Mouse (Mus musculus) kidney, adult 2 months (tissue): ENCODE results near the gene Olfr54.

Experiments used
- CTCF ChIP-seq: fragments of 200-500 bp; conservative IDR thresholded peaks from 2 replicates; pipeline ENCODE4 v1.5.1; 2011; ENCODE audit warnings: low read depth, mild to moderate bottlenecking, control low read depth, low read length, moderate library complexity, mixed read lengths; ENCODE audit not compliant: insufficient read depth, insufficient read length
- POLR2A ChIP-seq: fragments of 200-500 bp; IDR thresholded peaks from one replicate; pipeline ENCODE4 v1.6.1; 2011; ENCODE audit warnings: low read depth, low read length, control low read depth

DNA sequence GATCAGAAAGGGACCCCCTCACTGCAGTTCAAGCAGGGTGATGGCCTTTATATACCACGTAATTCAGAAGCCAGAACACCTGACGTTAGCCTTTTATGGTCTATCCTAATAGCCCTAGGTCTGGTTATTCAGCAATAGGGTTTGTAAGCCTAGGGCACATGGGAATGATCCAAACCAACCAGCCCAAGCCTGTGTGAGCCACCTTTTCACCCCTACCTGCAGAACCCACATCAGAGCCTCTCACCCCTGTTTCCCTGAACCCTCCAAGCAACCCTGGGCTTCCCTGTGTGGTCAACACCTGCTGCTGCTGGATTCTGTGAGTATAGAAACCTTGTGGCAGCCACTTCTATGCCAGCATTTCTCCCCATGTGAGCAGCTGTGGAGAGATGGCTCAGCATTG is 16.2 kb downstream of the Olfr54 start:
- TF ChIP-seq CTCF (no peak), POLR2A (no peak)
